Mouse (Mus musculus): ENCODE results near the gene Atf7. TPM values are rescaled to one million over a fixed set of nuclear protein-coding genes. Genes with fewer than 3 reads are reported as not detected.

Atf7 gene
- 17.0 and 17.3 TPM in 2 replicates for polyA plus RNA-seq (2015; fragmentation: Nextera tagmentation; extraction: Ambion mirVana)

- H3K27me3 ChIP-seq (ENCODE audit: control insufficient read depth, insufficient read depth, low read length): no peaks in the 10 kb centered on the region
- H3K4me1 ChIP-seq (replicated peaks; ENCODE audit: control insufficient read depth, insufficient read depth): no peaks in the 10 kb centered on the region
- under 1% methylated on average over 48 of the region's 51 CpGs for WGBS
- peak within 1 kb of the TSS; percentile 99 for H3K27ac ChIP-seq (replicated peaks)
- peak; percentile 99 for ATAC-seq (ENCODE audit: low FRiP score, low TSS enrichment)
- TF ChIP-seq EP300 (optimal IDR thresholded peaks at IDR 0.05): peak; percentile 95
- no peak for TF ChIP-seq CTCF (IDR thresholded peaks at IDR 0.05; ENCODE audit: low read depth)
- H3K9ac ChIP-seq (ENCODE audit: low read length): peak within 1 kb of the TSS; percentile 86
- H3K4me3 ChIP-seq (ENCODE audit: low read depth, low read length): peak within 1 kb of the TSS; percentile 72
- H3K9me3 ChIP-seq (ENCODE audit: control insufficient read depth, low read length): no peaks in the 10 kb centered on the region
- DNase-seq (ENCODE audit: low spot score): peak; percentile 100
- no peaks in the 10 kb centered on the region for H3K36me3 ChIP-seq (ENCODE audit: control insufficient read depth, insufficient read depth, low read length)
- H3K4me2 ChIP-seq (replicated peaks; ENCODE audit: low read depth): peak within 1 kb of the TSS; percentile 78
Observed at GRCm38 (mm10) chr15:102624970-102625686, at the start of gene Atf7, which contains the start of gene Gm28047. Atf7 (minus strand) TSS chr15:102625464. Gm28047 (minus strand) TSS chr15:102625067.

- peak; percentile 55 for DNase-seq (ENCODE audit: low spot score)
- peak; percentile 75 for ATAC-seq (ENCODE audit: low FRiP score, low TSS enrichment)
- Histone ChIP-seq H3K4me1 (replicated peaks; ENCODE audit: control insufficient read depth, insufficient read depth) (no peaks in the 10 kb centered on the region), H3K4me2 (replicated peaks; ENCODE audit: low read depth) (peak overlapping the region; percentile 91), H3K27ac (replicated peaks) (peak overlapping the region; percentile 99), H3K4me3 (ENCODE audit: low read depth, low read length) (peak overlapping the region; percentile 54), H3K27me3 (ENCODE audit: control insufficient read depth, insufficient read depth, low read length) (no peaks in the 10 kb centered on the region), H3K9ac (ENCODE audit: low read length) (no peak overlapping the region; the same call in 1 of the 2 replicates), H3K36me3 (ENCODE audit: control insufficient read depth, insufficient read depth, low read length) (no peaks in the 10 kb centered on the region), H3K9me3 (ENCODE audit: control insufficient read depth, low read length) (no peaks in the 10 kb centered on the region)
- no peak for TF ChIP-seq EP300 (optimal IDR thresholded peaks at IDR 0.05)
- no peak for TF ChIP-seq CTCF (IDR thresholded peaks at IDR 0.05; ENCODE audit: low read depth)
- 4% methylated on average over 10 of the region's 10 CpGs for WGBS
Observed at GRCm38 (mm10) chr15:102673548-102673947, 48.3 kb upstream of the Atf7 start.

- TF ChIP-seq EP300 (optimal IDR thresholded peaks at IDR 0.05): no peak
- TF ChIP-seq CTCF (IDR thresholded peaks at IDR 0.05; ENCODE audit: low read depth): no peak
- 4% methylated on average over 37 of the region's 37 CpGs for WGBS
- Histone ChIP-seq H3K9me3 (ENCODE audit: control insufficient read depth, low read length) (no peaks in the 10 kb centered on the region), H3K4me3 (ENCODE audit: low read depth, low read length) (peak within 1 kb of the TSS; percentile 54), H3K36me3 (ENCODE audit: control insufficient read depth, insufficient read depth, low read length) (no peaks in the 10 kb centered on the region), H3K4me1 (replicated peaks; ENCODE audit: control insufficient read depth, insufficient read depth) (no peaks in the 10 kb centered on the region), H3K27ac (replicated peaks) (peak within 1 kb of the TSS; percentile 99), H3K4me2 (replicated peaks; ENCODE audit: low read depth) (peak within 1 kb of the TSS; percentile 91), H3K9ac (ENCODE audit: low read length) (peak within 1 kb of the TSS; percentile 83), H3K27me3 (ENCODE audit: control insufficient read depth, insufficient read depth, low read length) (no peaks in the 10 kb centered on the region)
- DNase-seq (ENCODE audit: low spot score): no peak
- no peak for ATAC-seq (ENCODE audit: low FRiP score, low TSS enrichment)
Observed at GRCm38 (mm10) chr15:102672215-102673071, 47.2 kb upstream of the Atf7 start, which contains the start of gene Atp5g2. Atp5g2 (minus strand) TSS chr15:102672352.

- TF ChIP-seq CTCF (IDR thresholded peaks at IDR 0.05; ENCODE audit: low read depth): peak; percentile 14; the same call in 1 of the 2 replicates
- no peak for TF ChIP-seq EP300 (optimal IDR thresholded peaks at IDR 0.05)
- under 1% methylated on average over 33 of the region's 34 CpGs for WGBS
- H3K9ac ChIP-seq (ENCODE audit: low read length): peak overlapping the region; percentile 83
Observed at GRCm38 (mm10) chr15:102671721-102672214, 46.5 kb upstream of the Atf7 start.

GRCm38 (mm10) chr15:102670767-102671575 is 45.7 kb upstream of the Atf7 start:
- DNase-seq (ENCODE audit: low spot score) (peak; percentile 99), ATAC-seq (ENCODE audit: low FRiP score, low TSS enrichment) (peak; percentile 94)
- WGBS: under 1% methylated on average over 53 of the region's 53 CpGs

More at GRCm38 (mm10) chr15:102671721-102672214, 46.5 kb upstream of the Atf7 start:
- Histone ChIP-seq H3K27me3 (ENCODE audit: control insufficient read depth, insufficient read depth, low read length) (no peaks in the 10 kb centered on the region), H3K4me3 (ENCODE audit: low read depth, low read length) (peak overlapping the region; percentile 54), H3K27ac (replicated peaks) (peak overlapping the region; percentile 99), H3K9me3 (ENCODE audit: control insufficient read depth, low read length) (no peaks in the 10 kb centered on the region), H3K4me2 (replicated peaks; ENCODE audit: low read depth) (peak overlapping the region; percentile 91), H3K4me1 (replicated peaks; ENCODE audit: control insufficient read depth, insufficient read depth) (no peaks in the 10 kb centered on the region), H3K36me3 (ENCODE audit: control insufficient read depth, insufficient read depth, low read length) (peaks cover 6% of the 10 kb centered on the region; the same call in 1 of the 2 replicates)
- ATAC-seq (ENCODE audit: low FRiP score, low TSS enrichment) (peak; percentile 69), DNase-seq (ENCODE audit: low spot score) (peak; percentile 86)

More at GRCm38 (mm10) chr15:102670767-102671575, 45.7 kb upstream of the Atf7 start:
- peak overlapping the region; percentile 97 for H3K9ac ChIP-seq (ENCODE audit: low read length)
- no peaks in the 10 kb centered on the region for H3K27me3 ChIP-seq (ENCODE audit: control insufficient read depth, insufficient read depth, low read length)
- peak overlapping the region; percentile 91 for H3K4me2 ChIP-seq (replicated peaks; ENCODE audit: low read depth)
- peaks cover 10% of the 10 kb centered on the region; the same call in 1 of the 2 replicates for H3K36me3 ChIP-seq (ENCODE audit: control insufficient read depth, insufficient read depth, low read length)
- H3K9me3 ChIP-seq (ENCODE audit: control insufficient read depth, low read length): no peaks in the 10 kb centered on the region
- H3K4me3 ChIP-seq (ENCODE audit: low read depth, low read length): peak overlapping the region; percentile 82
- TF ChIP-seq EP300 (optimal IDR thresholded peaks at IDR 0.05) (no peak), CTCF (IDR thresholded peaks at IDR 0.05; ENCODE audit: low read depth) (peak; percentile 99)
- H3K4me1 ChIP-seq (replicated peaks; ENCODE audit: control insufficient read depth, insufficient read depth): no peaks in the 10 kb centered on the region
- H3K27ac ChIP-seq (replicated peaks): peak overlapping the region; percentile 99
